Mouse (Mus musculus) E14TG2a.4 (cell line): ENCODE measurements at regions not wholly inside any gene's neighbourhood (a gene's known extent, or its start where the extent isn't known, plus 50 kb on each side); places are given as distances from the start of the nearest gene placed in this dataset.

Experiments
- CTCF ChIP-seq: conservative IDR thresholded peaks from 2 replicates; pipeline ENCODE4 v1.5.1; 2014; ENCODE audit warnings: low read length
- NANOG ChIP-seq: IDR thresholded peaks from 2 replicates; pipeline ENCODE4 v1.6.1; 2014; ENCODE audit warnings: borderline replicate concordance, low read length, mixed read lengths

- TF ChIP-seq CTCF (no peak), NANOG (no peak)
Measured at GRCm38 (mm10) chr3:155776019-155776418, 682.8 kb downstream of the Lrriq3 start.
